Mouse (Mus musculus): ENCODE data around the gene Col12a1. TPM values are rescaled to one million over a fixed set of nuclear protein-coding genes. Genes with fewer than 3 reads are reported as not detected.

Gene Col12a1
- total RNA-seq (2012; rRNA removed) (0.08 and 0.21 TPM in 2 replicates), total RNA-seq (2014; rRNA removed) (0.24 and 0.46 TPM in 2 replicates), polyA plus RNA-seq (2012; ENCODE audit: insufficient read length, low read depth) (0.07 and 0.41 TPM in 2 replicates)

GRCm38 (mm10) chr9:79718481-79719370 is at the start of gene Col12a1:
Col12a1 (minus strand) TSS chr9:79718831.
- dilution Hi-C loops (cut with MboI; ENCODE audit: extremely low pct_ligation_motif_present, extremely low pct_unique_long_range_greater_than_20kb, low sequenced_read_pairs), result no loop called here
- no peak for DNase-seq (ENCODE audit: extremely low read depth)

GRCm38 (mm10) chr9:79766991-79767545 is 48.4 kb upstream of the Col12a1 start:
- Histone ChIP-seq H3K4me1 (ENCODE audit: control insufficient read depth in 1 of 2, insufficient read depth in 2 of 2) (no peaks in the 10 kb centered on the region), H3K27ac (ENCODE audit: insufficient read depth, low read depth) (no peak overlapping the region), H3K79me2 (replicated peaks; ENCODE audit: control insufficient read depth, extremely low read depth, insufficient read depth, poor library complexity, severe bottlenecking) (no peaks in the 10 kb centered on the region), H3K9me3 (replicated peaks; ENCODE audit: low read length) (no peaks in the 10 kb centered on the region), H3K36me3 (replicated peaks in 1 of 2; ENCODE audit: control insufficient read depth in 1 of 2, insufficient read depth in 1 of 2, low read length in 1 of 2) (peaks cover 2 to 17% of the 10 kb centered on the region in 2 experiments), H3K4me2 (ENCODE audit: insufficient read depth, low read depth, poor library complexity, severe bottlenecking) (no peak overlapping the region), H3K4me3 (replicated peaks in 1 of 3; ENCODE audit: low read depth in 2 of 3, low read length in 2 of 3, poor library complexity in 1 of 3) (no peak overlapping the region), H3K9ac (ENCODE audit: insufficient read depth, low read depth) (no peak overlapping the region), H3K27me3 (replicated peaks) (no peaks in the 10 kb centered on the region)
- dilution Hi-C loops (cut with MboI; ENCODE audit: extremely low pct_ligation_motif_present, extremely low pct_unique_long_range_greater_than_20kb, low sequenced_read_pairs), result no loop called here
- TF ChIP-seq MXI1 (IDR thresholded peaks at IDR 0.05; ENCODE audit: low read depth, low read length) (no peak), TBP (conservative IDR thresholded peaks at IDR 0.05; ENCODE audit: low read depth, low read length) (no peak), POLR2AphosphoS2 (IDR thresholded peaks at IDR 0.05; ENCODE audit: low read depth, low read length) (no peak), GABPA (IDR thresholded peaks at IDR 0.05; ENCODE audit: insufficient replicate concordance, low read depth, low read length) (no peak), USF2 (conservative IDR thresholded peaks at IDR 0.05; ENCODE audit: low read depth, low read length) (no peak), ETS1 (conservative IDR thresholded peaks at IDR 0.05; ENCODE audit: low read depth, low read length) (no peak), CHD2 (IDR thresholded peaks at IDR 0.05; ENCODE audit: low read length) (no peak), ZC3H11A (IDR thresholded peaks at IDR 0.05; ENCODE audit: low read depth, low read length) (no peak), SMC3 (IDR thresholded peaks at IDR 0.05; ENCODE audit: low read depth, low read length) (no peak), MYC (IDR thresholded peaks at IDR 0.05; ENCODE audit: low read depth, low read length) (no peak)
- in situ Hi-C loops (cut with MboI; ENCODE audit: low pct_ligation_motif_present, low pct_unique_long_range_greater_than_20kb, low sequenced_read_pairs), result no loop called here
- DNase-seq (ENCODE audit: extremely low read depth), result no peak

More at GRCm38 (mm10) chr9:79718481-79719370, at the start of gene Col12a1:
- in situ Hi-C loops (cut with MboI; ENCODE audit: low pct_ligation_motif_present, low pct_unique_long_range_greater_than_20kb, low sequenced_read_pairs), result no loop called here
- peaks cover 4% of the 10 kb centered on the region for H3K9me3 ChIP-seq (replicated peaks; ENCODE audit: low read length)
- H3K27me3 ChIP-seq (replicated peaks), result no peaks in the 10 kb centered on the region
- no peak within 1 kb of the TSS for H3K9ac ChIP-seq (ENCODE audit: insufficient read depth, low read depth)
- TF ChIP-seq USF2 (conservative IDR thresholded peaks at IDR 0.05; ENCODE audit: low read depth, low read length), result no peak
- no peak for TF ChIP-seq MXI1 (IDR thresholded peaks at IDR 0.05; ENCODE audit: low read depth, low read length)
- TF ChIP-seq RAD21 (IDR thresholded peaks at IDR 0.05; ENCODE audit: low read depth, low read length), result no peak
- TF ChIP-seq EP300 (IDR thresholded peaks at IDR 0.05; ENCODE audit: low read length), result no peak
- no peak for TF ChIP-seq JUN (IDR thresholded peaks at IDR 0.05; ENCODE audit: insufficient read depth, low read depth, low read length)
- TF ChIP-seq IRF4 (IDR thresholded peaks at IDR 0.05; ENCODE audit: low read depth, low read length), result no peak
- no peak for TF ChIP-seq MAZ (IDR thresholded peaks at IDR 0.05; ENCODE audit: low read depth, low read length)
- no peak for TF ChIP-seq NRF1 (IDR thresholded peaks at IDR 0.05; ENCODE audit: low read depth, low read length)
- no peak for TF ChIP-seq POLR2A (IDR thresholded peaks at IDR 0.05; ENCODE audit: low read depth, low read length)
- no peak for TF ChIP-seq BHLHE40 (IDR thresholded peaks at IDR 0.05; ENCODE audit: low read depth, low read length)
- no peak for TF ChIP-seq RCOR1 (conservative IDR thresholded peaks at IDR 0.05; ENCODE audit: low read depth, low read length)
- TF ChIP-seq USF1 (IDR thresholded peaks at IDR 0.05; ENCODE audit: low read depth, low read length), result no peak
- TF ChIP-seq CTCF (conservative IDR thresholded peaks at IDR 0.05 in 1 of 2, IDR thresholded peaks at IDR 0.05 in 1 of 2; ENCODE audit: low read depth in 2 of 2, low read length in 2 of 2), result no peak
- no peak within 1 kb of the TSS for H3K4me2 ChIP-seq (ENCODE audit: insufficient read depth, low read depth, poor library complexity, severe bottlenecking)
- no peaks in the 10 kb centered on the region for H3K36me3 ChIP-seq (replicated peaks in 1 of 2; ENCODE audit: control insufficient read depth in 1 of 2, insufficient read depth in 1 of 2, low read length in 1 of 2)
- no peak within 1 kb of the TSS for H3K27ac ChIP-seq (ENCODE audit: insufficient read depth, low read depth)
- no peak within 1 kb of the TSS for H3K4me3 ChIP-seq (replicated peaks in 1 of 3; ENCODE audit: low read depth in 2 of 3, low read length in 2 of 3, poor library complexity in 1 of 3)
- H3K79me2 ChIP-seq (replicated peaks; ENCODE audit: control insufficient read depth, extremely low read depth, insufficient read depth, poor library complexity, severe bottlenecking), result no peaks in the 10 kb centered on the region
- peaks cover 0 to 5% of the 10 kb centered on the region in 2 experiments; a peak in 1 of 4 replicates for H3K4me1 ChIP-seq (ENCODE audit: control insufficient read depth in 1 of 2, insufficient read depth in 2 of 2)

All from CH12.LX (cell line).